Mouse (Mus musculus): ENCODE results near the gene Foxn1. TPM values are rescaled to one million over a fixed set of nuclear protein-coding genes. Genes with fewer than 3 reads are reported as not detected.

Gene Foxn1
- total RNA-seq, 1 experiment from 2014 or later = not detected

DNA sequence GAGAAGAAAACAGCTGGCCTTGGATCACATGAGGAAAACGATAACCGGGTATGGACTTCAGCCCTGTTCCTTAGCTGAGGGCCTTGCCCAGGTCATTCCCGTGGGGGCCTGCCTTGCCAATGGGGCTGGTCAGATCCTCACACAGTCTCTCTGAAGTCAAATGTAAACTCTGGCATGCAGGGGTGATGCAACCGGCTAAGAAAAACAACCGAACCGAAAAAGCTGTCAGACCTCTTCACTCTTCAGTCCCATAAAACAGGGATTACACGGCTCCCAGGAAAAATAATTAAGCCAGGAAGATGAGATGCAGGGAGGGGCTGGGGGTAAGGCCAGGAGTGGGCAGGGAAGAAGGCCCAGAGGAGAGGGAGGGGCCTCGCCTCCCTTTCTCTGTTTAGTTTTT is 22.3 kb downstream of the Foxn1 start:
- no peak for ATAC-seq (ENCODE audit: extremely low read depth, insufficient number of reproducible peaks, low FRiP score, poor library complexity, severe bottlenecking)

DNA sequence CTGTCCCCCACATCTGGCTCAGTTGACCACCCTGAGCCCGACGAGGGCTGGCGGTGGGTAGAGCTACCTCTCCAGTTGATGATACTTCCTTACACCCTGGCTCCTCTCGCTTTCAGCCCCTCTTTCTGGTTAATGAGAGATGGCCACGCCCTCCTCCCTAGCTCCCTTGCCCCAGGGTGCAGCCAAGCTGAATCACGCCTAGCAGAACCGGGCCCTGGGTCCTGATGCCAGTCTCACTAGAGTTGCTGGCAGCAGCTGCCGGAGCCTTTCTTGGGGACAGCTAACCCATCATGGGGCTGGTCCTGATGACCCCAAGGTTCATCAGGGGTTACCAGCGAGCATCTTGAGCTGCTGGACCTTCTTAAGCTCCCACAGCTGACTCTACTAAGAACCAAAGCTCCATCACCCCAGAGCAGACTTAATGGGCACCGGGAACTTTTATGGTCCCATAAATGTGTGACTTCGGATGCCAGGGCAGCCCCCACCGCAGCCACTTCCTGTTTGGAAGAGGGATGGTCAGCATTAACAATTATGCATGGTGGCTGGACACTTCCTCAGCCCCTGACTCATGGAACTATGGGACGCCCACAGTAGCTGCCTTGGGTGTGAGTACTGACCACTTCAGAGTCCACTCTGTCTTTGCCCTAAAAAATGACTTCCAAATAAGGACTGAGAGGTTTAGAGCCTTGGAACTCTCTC is 22.9 kb downstream of the Foxn1 start:
- no peak for ATAC-seq (ENCODE audit: extremely low read depth, insufficient number of reproducible peaks, low FRiP score, poor library complexity, severe bottlenecking)

DNA sequence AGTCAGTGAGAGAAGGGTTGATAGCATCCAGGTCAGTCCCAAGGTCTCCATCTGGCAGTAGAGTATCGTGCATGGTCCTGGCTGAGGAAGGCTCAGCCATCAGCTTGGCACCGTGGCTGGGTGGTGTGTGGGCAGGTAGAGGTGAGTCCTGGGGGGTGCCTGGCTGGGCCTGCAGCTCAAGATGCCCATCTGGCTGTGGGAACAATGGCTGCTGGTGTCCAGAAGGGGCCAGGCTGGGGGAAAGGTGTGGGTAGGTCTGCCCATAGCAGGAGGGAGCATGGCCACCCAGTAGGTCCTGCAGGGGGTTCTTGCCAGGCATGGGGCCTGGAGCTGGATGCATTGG is 25.6 kb downstream of the Foxn1 start:
- ATAC-seq (ENCODE audit: extremely low read depth, insufficient number of reproducible peaks, low FRiP score, poor library complexity, severe bottlenecking) = no peak

DNA sequence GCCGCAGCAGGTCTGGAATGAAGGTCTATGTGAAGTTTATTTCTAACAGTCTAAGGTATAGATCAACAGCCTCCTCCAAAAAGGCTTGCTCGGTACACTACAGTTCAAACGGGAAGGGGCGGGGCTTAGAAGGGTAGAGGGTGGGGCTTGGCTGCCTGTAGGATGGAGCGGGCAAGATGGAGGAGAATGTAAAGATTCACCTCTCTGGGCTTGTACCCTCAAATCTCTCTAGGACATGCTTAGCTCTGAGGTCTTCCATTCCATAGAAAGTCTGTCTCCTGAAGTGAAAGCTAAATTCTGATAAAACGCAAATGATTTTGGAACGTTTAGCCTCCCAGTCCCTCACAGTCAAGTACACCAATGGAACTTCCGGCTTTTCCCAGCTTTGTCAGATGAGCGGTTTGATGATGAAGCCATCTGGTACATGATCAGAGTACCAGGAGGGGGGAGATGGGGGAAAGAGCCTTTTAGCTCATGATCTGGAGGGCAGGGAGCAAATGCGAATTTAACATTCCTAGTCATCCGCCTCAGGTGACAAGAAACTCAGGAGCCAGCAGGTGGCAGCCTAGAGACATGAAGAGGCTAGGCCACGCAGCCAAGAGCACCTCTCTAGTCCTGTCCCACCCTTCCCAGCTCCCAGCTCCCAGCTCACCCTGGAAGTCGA is 26.1 kb downstream of the Foxn1 start:
- ATAC-seq (ENCODE audit: extremely low read depth, insufficient number of reproducible peaks, low FRiP score, poor library complexity, severe bottlenecking) = peak; percentile 67

DNA sequence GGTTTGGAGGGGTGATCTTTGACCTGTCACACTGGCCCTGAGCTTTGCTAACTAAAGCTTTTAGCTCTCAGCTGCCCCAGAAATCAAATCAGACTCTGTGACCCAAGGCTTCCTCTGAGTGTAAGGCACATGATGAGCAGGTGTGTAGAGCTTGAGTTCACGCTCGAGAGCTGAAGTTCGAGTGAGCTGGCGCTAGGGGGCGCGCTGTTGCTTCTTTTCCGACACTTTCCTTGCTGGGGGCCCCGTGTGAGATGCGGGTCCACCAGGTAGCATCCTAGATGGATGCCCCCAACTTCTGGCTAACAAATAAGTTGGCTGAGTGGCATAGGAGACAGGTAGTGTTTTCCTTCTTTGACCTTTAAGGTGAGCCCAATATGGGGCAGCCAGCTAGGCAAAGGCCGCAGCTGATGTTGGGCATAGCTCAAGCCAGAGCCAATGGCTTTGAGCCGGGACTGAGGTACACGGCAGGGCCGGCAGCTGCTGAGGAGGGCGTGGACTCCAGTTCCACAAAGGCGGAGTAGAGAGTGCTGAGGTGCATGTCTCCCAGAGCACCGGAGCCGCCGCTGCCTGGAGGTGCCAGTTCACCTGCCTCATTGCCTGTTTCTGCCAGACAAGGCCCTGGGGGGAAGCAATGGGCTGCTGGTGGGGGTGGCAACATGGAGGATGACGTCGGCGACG is 27.9 kb downstream of the Foxn1 start:
- ATAC-seq (ENCODE audit: extremely low read depth, insufficient number of reproducible peaks, low FRiP score, poor library complexity, severe bottlenecking) = no peak

DNA sequence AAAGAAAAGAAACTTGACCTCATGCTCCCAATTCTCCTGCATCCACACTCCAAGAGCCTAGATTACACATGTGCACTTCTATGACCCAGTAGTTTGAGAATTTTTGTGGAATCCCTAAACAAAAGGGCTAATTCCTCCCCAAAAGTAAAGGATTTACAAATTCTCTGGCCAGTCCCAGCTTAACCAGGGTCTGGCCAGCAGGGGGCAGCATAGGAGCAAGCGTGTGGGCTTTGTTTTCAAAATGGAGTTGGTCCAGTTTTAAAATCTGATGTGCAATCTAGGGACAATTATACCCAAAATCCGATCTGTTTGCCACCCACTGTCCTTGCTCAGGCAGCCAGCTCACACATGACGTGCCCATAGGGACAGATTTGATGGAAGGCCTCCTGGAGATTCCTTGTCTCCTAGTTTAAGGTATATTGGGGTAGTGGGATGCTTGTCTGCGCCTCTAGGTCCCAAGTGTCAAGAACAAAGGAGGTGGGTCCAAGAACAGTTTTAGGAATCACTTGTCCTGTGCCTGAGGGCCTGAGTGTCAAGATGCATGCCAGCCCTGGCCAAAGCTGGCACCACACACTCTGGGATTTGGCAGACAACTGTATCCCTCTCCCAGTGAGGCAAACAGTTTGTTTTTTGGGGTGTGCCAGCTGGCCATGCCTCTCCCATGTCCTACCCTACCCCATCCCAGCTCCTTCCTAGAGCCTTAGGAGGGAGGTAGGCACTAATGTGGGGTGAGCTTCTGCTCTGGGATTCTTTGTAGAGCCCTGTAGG is 30.7 kb downstream of the Foxn1 start:
- ATAC-seq (ENCODE audit: extremely low read depth, insufficient number of reproducible peaks, low FRiP score, poor library complexity, severe bottlenecking) = 0 out of 2 replicates have a peak, but pooled peaks have one; percentile 18

DNA sequence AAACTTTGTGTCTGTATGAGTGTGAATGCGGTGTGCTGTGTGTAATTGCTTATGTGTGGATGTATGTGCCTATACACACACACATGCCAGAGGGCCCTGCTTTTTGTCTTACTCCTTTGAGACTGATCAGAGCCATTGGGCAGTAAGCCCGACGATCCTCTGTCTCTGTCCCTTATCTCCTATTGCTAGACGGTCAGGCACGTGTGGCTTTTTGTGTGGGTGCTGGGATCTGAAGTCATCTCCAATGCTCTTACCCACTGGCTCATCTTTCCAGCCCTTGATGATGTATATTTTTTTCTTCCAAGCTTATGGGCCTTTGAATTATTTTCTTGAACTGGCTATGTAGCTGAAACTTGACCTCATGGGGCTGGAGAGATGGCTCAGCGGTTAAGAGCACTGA is 31.5 kb downstream of the Foxn1 start:
- ATAC-seq (ENCODE audit: extremely low read depth, insufficient number of reproducible peaks, low FRiP score, poor library complexity, severe bottlenecking) = no peak

DNA sequence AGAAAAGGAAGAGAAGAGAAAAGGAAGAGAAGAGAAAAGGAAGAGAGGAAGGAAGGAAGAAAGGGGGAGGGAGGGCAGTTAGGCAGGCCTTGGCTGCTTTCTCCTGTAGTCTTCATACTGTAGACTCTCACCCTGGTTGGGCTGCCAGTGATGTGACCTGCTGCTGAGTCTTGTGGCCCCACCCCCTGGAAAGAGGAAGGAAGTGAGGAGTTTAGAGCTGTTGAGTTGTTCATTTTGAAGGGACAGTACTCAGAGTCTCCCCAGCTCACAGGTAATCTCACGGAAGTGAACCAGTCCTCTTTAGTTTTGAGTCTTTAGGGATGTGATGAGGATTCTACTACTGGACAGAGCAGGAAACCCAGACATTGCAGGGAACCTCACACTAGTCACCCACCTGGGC is 33.3 kb downstream of the Foxn1 start:
- peak; percentile 84 for ATAC-seq (ENCODE audit: extremely low read depth, insufficient number of reproducible peaks, low FRiP score, poor library complexity, severe bottlenecking)

DNA sequence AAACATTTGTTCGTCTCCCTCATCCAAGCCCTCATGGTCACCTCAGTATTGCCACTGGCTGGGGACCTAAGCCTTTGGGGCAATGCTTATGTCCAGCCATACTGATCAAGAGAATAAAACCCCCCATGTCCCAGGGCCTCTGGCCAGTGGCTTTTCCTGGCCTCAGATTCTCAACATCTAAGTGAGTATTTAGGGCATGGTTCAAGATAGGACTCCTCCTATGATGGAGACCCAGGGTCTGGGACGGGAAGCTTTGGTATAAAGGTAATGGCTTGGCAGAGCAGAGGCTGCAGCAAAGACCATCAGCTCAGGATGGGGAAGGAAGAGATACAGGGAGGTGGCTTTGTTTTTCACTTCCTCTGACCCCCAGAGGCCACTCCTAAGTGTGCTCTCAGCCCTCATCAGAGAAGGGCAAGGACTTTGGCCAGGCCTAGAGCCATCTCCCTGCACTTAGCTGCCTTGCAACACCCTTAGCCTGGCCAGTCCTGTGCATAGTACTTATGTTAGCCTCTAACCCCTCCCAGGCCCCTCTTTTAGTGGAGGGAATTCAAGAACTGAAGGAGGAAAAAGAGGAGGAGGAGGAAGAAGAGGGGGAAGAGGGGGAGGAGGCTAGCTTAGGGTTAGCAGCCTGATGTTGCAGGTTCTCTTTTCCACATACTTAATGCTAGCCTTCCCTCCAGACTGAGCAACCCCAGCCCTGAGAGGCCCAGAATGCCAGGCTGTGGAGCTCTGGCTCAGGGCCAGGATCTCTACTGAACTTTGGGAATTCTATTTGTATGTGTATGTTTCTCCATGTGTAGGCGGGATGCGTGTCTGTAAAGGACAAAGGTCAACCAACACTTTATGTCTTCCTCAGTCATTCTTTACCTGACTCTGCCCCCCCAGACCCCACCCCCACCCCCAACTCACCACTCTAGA is 36.7 kb downstream of the Foxn1 start:
- no peak for ATAC-seq (ENCODE audit: extremely low read depth, insufficient number of reproducible peaks, low FRiP score, poor library complexity, severe bottlenecking)

DNA sequence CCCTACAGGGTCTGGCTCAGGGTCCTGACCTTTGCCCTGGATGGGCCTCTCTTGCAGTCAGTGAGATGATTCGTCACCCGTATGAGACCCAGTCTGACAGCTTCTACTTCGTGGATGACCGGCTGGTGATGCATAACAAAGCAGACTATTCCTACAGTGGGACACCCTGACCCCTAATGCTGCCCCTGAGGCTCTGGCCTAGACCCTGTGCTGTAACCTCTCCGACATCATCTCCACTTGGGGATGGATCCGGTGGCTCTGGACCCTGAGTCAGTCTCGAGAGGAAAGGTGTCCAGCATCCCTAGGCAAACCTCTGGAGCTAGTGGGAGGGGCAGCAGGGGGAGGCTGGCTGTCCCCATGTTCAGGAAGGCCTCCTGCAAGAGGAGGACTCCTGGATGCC is 37.9 kb downstream of the Foxn1 start:
- no peak for ATAC-seq (ENCODE audit: extremely low read depth, insufficient number of reproducible peaks, low FRiP score, poor library complexity, severe bottlenecking)

DNA sequence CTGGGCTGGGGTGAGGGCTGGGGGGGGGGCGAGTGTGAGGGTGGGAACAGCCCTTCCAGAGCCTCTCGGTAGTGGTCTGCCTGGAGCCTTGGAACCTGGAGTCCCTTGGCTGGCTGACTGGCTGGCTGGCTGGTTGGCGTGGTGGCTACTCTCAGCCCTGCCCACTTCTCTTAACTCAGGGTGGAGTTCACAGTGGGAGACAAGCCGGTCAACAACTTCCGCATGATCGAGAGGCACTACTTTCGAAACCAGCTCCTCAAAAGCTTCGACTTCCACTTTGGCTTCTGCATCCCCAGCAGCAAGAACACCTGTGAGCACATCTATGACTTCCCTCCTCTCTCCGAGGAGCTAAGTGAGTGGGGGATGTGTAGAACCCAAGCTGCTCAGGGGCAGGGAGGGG is 38.5 kb downstream of the Foxn1 start:
- ATAC-seq (ENCODE audit: extremely low read depth, insufficient number of reproducible peaks, low FRiP score, poor library complexity, severe bottlenecking) = peak; percentile 49

DNA sequence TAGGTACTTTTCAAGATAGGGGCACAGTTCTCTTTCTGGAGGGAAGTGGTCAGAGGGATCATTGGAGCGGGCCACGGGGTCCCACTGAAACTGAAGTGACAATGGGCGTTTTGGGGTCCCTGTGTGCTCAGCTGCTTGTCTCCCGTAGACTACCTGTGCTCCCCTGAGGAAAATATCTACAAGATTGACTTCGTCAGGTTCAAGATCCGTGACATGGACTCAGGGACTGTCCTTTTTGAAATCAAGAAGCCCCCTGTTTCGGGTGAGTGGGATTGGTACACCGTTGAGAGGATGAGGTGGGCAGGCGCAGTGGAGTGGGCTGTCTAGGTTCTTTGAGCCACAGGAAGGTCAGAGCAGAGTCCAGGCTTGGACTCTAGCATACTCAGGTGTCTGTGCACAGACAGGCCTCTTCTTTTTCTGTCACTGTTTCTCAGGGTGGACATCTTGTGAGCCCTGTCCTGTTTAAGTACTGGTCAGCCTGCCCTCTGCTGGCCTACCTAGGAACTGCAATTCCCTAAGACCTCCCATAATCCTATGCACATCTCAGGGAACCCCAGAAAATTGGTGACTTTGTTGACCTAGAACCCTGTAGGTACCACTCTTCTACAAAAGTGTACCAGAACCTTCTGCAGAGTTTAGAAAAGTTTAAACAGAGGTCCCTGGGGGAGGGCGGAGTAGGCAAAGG is 39.1 kb downstream of the Foxn1 start:
- peak; percentile 37 for ATAC-seq (ENCODE audit: extremely low read depth, insufficient number of reproducible peaks, low FRiP score, poor library complexity, severe bottlenecking)

DNA sequence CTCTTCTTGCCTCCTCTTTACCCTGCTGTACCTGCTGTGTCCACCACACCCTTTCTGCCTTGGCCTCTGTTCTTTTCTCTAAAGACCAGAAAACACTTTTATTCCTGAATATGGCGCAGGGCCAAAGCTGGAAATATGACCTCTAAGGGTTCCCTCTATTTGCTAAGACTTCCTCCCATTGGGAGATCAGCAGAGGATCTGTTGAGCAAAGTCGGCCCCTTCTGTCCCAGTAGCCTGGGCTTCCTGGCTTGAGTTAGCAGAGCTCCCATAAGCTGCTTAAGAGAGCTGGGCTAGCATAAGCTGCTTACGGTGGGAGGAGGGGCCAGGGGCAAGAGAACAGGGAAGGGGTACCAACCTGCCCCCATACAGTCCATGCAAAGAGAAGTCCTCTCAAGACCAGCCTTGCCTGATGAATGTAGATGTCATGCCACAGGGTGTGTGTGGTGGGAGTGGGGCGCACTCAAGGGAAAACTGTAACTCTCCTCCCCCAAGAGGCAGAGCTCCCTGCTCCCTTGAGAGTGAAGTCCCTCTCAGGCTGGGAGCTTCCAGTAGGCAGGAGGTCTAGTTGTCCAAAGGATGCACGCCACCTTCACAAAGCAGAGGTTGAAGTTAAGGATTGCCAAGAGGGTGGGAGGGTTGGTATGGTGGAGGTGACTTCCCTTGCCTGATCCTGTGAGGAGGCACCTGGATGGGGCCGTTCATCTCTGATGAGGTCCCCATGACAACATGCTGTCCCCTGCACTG is 39.9 kb downstream of the Foxn1 start:
- no peak for ATAC-seq (ENCODE audit: extremely low read depth, insufficient number of reproducible peaks, low FRiP score, poor library complexity, severe bottlenecking)

DNA sequence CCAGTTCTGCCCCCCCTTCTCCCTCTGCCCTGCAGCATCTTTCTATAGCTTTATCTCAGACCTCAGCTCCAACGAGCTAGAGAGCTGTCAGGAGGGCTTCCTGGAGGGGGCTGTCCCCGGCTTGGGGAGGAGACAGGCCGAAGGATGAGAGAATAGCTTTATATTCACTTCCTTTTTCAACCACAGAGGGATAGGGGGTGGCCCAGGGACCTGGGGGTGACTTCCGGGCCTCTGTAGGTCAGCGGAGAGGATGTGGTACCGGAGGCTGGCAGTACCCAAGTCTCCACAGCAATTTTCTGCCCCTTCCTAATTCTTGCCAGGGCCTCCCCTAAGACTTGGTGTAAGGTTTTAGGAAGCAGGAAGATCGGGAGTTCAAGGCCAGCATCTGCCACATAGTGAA is 40.6 kb downstream of the Foxn1 start:
- ATAC-seq (ENCODE audit: extremely low read depth, insufficient number of reproducible peaks, low FRiP score, poor library complexity, severe bottlenecking) = peak; percentile 35

DNA sequence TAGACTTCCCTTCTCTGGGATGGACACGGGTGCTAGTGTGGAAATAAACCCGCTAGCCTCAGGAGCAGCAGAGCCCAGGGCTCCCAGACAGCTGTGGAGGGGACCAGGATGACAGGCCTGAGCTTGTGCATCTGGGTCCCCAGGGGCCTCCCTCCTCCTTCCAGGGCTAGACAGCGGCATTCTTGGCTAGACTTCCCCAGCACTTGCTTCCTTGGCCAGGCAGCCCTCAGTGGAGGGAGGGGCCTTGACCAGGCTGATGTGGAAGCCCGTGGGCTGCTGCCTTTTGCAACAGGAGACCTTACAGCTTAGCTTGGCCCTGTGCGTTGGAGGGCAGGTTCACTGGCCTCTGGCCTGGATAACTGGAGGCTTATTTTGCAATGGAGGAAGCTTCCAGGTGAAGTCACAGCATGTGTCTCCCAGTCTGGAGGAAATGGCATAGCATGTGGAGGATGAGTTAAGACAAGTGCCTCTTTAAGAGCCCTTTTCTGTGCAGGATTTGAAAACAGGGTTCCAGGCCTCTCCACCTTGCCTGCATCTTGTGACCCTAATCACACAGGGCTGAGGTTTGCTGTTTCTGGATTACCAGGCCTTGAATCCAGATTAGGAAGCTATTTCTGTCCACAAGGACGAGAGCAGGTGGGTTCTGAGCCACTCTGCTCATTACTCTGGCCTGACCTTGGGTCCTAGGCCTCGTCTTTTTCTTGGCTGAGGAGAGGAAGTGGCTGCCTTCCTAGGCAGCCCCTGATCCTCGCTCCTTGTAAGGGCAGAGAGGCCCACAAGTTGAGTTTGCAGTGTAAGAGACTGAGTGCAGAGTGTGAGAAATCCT is 41.3 kb downstream of the Foxn1 start:
- ATAC-seq (ENCODE audit: extremely low read depth, insufficient number of reproducible peaks, low FRiP score, poor library complexity, severe bottlenecking) = no peak

DNA sequence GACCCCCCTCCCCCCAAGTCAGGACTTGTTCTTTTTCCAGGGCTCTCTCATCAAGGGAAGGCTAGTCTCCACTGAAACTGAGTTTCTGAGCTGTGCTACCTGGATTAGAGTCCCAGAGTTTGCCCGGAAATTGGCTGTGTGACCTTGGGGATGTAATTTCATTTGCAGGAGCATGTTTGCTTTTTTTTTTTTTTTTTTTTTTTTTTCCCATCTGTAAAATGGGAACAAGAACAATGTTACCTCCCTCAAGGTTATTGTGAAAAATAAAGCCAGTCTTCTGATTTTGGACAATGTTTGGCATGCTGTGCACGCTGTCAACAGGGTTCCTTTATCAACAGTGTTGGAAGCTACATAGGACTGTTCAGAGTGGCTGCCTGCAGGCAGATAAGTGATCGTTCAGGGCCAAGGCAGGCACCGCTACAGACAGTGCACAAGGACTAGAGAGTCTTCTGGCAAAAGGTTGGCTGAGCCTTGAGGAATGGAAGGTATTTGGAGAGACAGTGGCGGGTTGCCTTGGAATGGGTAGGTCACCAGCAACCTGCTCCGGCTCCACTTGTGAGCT is 41.9 kb downstream of the Foxn1 start:
- ATAC-seq (ENCODE audit: extremely low read depth, insufficient number of reproducible peaks, low FRiP score, poor library complexity, severe bottlenecking) = no peak

Measured in neutrophil, adult 5-6 weeks (primary cell).